Mouse (Mus musculus) erythroid progenitor cell, adult 5-6 weeks (primary cell): Measurements from ENCODE around the gene Trmt10a. TPM values are rescaled to one million over a fixed set of nuclear protein-coding genes. Genes with fewer than 3 reads are reported as not detected.

ENCODE experiments used
- ATAC-seq: replicated peaks from 2 replicates; pipeline ENCODE4 v1.8.0; 2016; ENCODE audit warnings: moderate number of reproducible peaks, mild to moderate bottlenecking, moderate TSS enrichment, inconsistent platforms; ENCODE audit not compliant: poor library complexity, low FRiP score, severe bottlenecking
- total RNA-seq, 2 experiments: library from RNA; stranded (forward) in 1 of 2; stranded (reverse) in 1 of 2; fragments of 150-400 nt in 1 of 2; fragments of 186-747, 209-891 nt in 1 of 2; gene quantifications; 2 replicates each; pipeline versions ENCODE4 v1.2.3 to v1.2.4; 2015 to 2017; ENCODE audit warnings: low replicate concordance in 2 of 2

Gene Trmt10a
- total RNA-seq, 2 experiments from 2014 or later = 8.0 to 30.7 TPM

DNA sequence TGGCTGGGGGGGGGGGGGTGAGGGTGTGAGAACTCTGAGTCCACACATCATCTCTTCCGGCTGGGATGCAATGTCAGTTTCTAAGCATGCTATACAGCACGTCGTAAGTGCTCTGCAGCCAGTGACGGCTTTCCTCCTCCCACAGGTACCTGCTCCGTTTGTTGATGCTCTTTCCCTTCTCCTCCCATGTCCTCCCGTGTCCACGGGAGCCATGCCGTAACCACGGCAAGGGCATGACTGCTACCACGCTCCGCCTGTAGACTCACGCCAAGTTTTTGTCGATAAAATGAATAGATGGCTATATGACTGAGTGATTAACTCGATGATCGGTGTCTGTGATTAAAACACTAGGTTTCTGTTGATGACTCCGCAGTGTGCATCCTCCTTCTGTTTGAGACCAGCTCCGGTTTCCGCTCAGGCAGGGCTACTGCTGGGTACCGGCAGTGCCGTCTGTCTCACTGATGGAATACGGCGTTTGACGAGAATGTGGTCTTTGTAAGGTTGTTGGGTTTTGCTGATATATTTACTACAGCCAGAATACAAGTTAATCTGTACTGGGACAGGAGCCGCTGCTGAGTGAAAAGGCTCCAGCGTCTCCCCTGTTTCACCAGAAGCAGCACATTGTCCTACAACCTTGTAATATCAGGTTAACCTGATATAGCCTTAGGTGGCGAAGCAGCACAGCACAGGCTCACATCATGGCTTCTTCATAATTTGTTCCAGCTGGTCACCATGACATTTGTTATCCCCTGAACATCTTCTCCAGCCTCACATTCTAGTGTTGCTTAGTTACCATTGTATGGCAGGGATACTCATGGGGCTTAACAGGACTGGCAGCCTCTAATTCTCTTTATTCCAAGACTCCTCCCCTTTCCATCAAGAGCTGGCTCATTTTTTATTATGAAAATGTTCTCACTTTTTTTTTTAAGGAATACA is 43.0 kb downstream of the Trmt10a start:
- no peak for ATAC-seq

- ATAC-seq = no peak
Measured at GRCm38 (mm10) chr3:138192260-138192659, 49.0 kb downstream of the Trmt10a start.

DNA sequence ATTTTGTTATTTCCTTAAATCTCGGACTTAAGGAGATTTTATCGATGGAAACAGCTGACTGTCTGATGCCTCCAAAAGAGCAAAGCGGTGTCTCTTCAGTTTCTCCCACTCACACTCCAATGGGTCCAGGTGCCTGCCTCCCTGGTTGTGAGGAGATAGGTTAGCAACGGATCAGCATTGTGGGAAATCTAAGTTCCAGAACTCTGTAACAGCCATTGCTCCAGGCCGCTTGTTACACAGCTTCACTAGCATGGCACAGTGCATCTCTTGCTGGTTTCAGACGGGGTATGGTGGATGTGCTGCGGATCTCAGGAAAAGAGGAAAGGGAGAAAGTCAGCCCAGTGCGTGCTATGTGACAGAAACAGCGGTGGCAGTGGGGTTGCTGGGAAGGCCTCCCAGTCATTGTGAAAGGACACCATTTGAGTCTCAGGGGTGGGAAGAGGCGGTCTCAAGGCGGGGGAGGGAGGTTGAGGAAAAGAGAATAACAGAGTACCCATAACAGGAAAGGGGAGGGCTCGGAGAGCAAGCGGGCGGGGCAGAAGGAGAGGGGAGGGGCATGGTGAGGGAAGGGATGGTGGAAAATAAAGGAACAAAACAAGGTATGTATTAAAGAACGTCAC is 50.5 kb downstream of the Trmt10a start, which contains the start of gene 4930579F01Rik:
TSS of gene 4930579F01Rik (minus strand) at position 143 of the 620 bp plus-strand sequence.
- ATAC-seq = no peak

GRCm38 (mm10) chr3:138197093-138197492 is 53.8 kb downstream of the Trmt10a start:
- ATAC-seq = no peak

DNA sequence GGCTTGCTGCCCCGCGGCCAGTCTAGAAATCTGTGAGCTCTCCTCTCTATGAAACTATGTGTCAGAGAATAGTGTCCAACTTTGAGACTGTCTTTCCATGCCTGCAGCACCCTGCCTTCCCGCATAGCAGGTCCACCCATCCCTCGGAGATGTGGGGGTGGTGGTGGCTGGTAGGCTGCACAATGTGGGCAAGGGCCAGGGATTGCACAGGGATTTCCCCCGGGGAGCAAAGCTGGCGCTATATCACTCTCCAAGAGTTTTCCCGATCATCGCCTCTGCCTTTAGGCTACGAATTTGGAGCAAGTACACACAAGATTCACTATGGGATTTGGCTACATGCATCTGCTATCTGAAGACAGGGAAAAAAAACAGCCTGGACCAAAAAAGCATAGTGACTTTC is 54.3 kb downstream of the Trmt10a start:
- no peak for ATAC-seq

GRCm38 (mm10) chr3:138197973-138198721 is 54.9 kb downstream of the Trmt10a start:
- 0 out of 2 replicates have a peak, but pooled peaks have one; percentile 59 for ATAC-seq

DNA sequence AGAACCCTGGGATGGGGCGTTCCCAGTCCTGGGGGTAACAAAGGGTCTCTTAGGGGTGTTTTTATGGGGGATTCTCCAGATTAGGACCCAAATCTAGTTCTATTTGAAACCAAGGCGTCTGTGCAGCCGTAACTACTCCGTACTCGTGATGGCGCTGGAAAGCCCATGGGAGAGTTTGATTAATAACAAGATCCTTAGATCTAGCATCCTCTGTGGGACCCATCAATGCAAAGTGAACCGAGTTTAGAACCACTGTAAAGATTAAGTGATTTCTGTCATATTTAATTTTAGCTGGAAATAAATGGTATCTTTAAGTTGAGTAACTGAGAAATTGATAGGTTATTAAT is 55.4 kb downstream of the Trmt10a start:
- no peak for ATAC-seq

DNA sequence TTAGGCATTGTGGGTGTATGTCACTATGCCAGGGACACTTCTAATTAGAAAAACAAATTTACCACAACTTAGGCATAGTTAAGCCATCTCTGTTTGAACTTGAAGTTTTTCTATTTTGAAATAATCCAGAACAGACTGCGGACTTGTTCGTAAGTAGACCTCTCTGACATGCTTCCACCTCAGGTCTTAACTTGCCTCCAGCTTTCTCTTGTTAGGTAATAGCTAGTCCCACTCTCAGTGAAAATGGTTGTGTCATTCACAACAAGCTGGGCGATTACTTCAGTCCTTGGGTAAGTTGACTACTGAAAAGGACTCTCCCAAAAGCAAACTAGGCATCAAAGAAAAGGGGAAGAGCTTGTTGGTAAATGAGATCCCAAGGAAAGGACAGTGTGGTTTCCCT is 65.6 kb downstream of the Trmt10a start:
- ATAC-seq = no peak

Other genes with a start within 250 kb of the Trmt10a start
- gene Lamtor3, start 224.9 kb upstream of the Trmt10a start, total RNA-seq (2015; ENCODE audit: low replicate concordance) = 75.0 and 88.0 TPM in 2 replicates
- 58.6 and 69.3 TPM in 2 replicates for gene Lamtor3, start 224.9 kb upstream of the Trmt10a start, total RNA-seq (2017; ENCODE audit: low replicate concordance)
- 22.3 and 27.7 TPM in 2 replicates for gene Dapp1, start 161.9 kb upstream of the Trmt10a start, total RNA-seq (2015; ENCODE audit: low replicate concordance)
- 26.3 TPM in 2 replicates for gene Dapp1, start 161.9 kb upstream of the Trmt10a start, total RNA-seq (2017; ENCODE audit: low replicate concordance)
- gene 1110002E22Rik, start 78.4 kb upstream of the Trmt10a start, total RNA-seq (2015; ENCODE audit: low replicate concordance) = not detected in 2 replicates
- not detected in 2 replicates for gene 1110002E22Rik, start 78.4 kb upstream of the Trmt10a start, total RNA-seq (2017; ENCODE audit: low replicate concordance)
- gene Gm5105, start 76.1 kb upstream of the Trmt10a start, total RNA-seq (2015; ENCODE audit: low replicate concordance) = not detected in 2 replicates
- gene Gm5105, start 76.1 kb upstream of the Trmt10a start, total RNA-seq (2017; ENCODE audit: low replicate concordance) = not detected in 2 replicates
- 0.72 TPM in 1 of 2 replicates, not detected in the other for gene Mttp, start 1.5 kb downstream of the Trmt10a start, total RNA-seq (2015; ENCODE audit: low replicate concordance)
- gene Mttp, start 1.5 kb downstream of the Trmt10a start, total RNA-seq (2017; ENCODE audit: low replicate concordance) = 0.26 and 0.91 TPM in 2 replicates
- gene 4930579F01Rik, start 50.4 kb downstream of the Trmt10a start, total RNA-seq (2015; ENCODE audit: low replicate concordance) = not detected in 2 replicates
- gene 4930579F01Rik, start 50.4 kb downstream of the Trmt10a start, total RNA-seq (2017; ENCODE audit: low replicate concordance) = not detected in 2 replicates
- gene Adh7, start 74.3 kb downstream of the Trmt10a start, total RNA-seq (2015; ENCODE audit: low replicate concordance) = not detected in 2 replicates
- not detected in 2 replicates for gene Adh7, start 74.3 kb downstream of the Trmt10a start, total RNA-seq (2017; ENCODE audit: low replicate concordance)
- gene Adh1, start 117.5 kb downstream of the Trmt10a start, total RNA-seq (2015; ENCODE audit: low replicate concordance) = not detected in 2 replicates
- 1.7 TPM in 1 of 2 replicates, not detected in the other for gene Adh1, start 117.5 kb downstream of the Trmt10a start, total RNA-seq (2017; ENCODE audit: low replicate concordance)
- gene Adh6a, start 169.8 kb downstream of the Trmt10a start, total RNA-seq (2015; ENCODE audit: low replicate concordance) = not detected in 2 replicates
- gene Adh6a, start 169.8 kb downstream of the Trmt10a start, total RNA-seq (2017; ENCODE audit: low replicate concordance) = not detected in 2 replicates
- not detected in 2 replicates for gene Adh6b, start 198.3 kb downstream of the Trmt10a start, total RNA-seq (2015; ENCODE audit: low replicate concordance)
- gene Adh6b, start 198.3 kb downstream of the Trmt10a start, total RNA-seq (2017; ENCODE audit: low replicate concordance) = not detected in 2 replicates